Mouse (Mus musculus): ENCODE results near the gene Pih1d1. TPM values are rescaled to one million over a fixed set of nuclear protein-coding genes. Genes with fewer than 3 reads are reported as not detected.

The Pih1d1 gene
- total and polyA plus RNA-seq, 2 experiments from 2014 or later = 56.3 to 152 TPM

- Histone ChIP-seq H3K4me3 (ENCODE audit: low read depth, low read length) (peak overlapping the region; percentile 41), H3K4me2 (ENCODE audit: low read depth, low read length) (peak overlapping the region; percentile 67), H3K9me3 (replicated peaks; ENCODE audit: control insufficient read depth, low read length) (no peaks in the 10 kb centered on the region), H3K27ac (ENCODE audit: low read depth) (no peak overlapping the region), H3K4me1 (ENCODE audit: control insufficient read depth, insufficient read depth) (0 out of 2 replicates have a peak, but pooled peaks cover 6% of the 10 kb centered on the region), H3K9ac (replicated peaks; ENCODE audit: low read depth, low read length) (no peak overlapping the region), H3K27me3 (ENCODE audit: control insufficient read depth, insufficient read depth, low read length) (peaks cover 50% of the 10 kb centered on the region), H3K36me3 (replicated peaks; ENCODE audit: control insufficient read depth, insufficient read depth, low read length) (peaks cover 10% of the 10 kb centered on the region; the same call in 1 of the 2 replicates)
- WGBS = 23% methylated on average over 6 of the region's 6 CpGs
- no peak for DNase-seq (ENCODE audit: low spot score)
- no peak for ATAC-seq (ENCODE audit: insufficient read depth, low read depth)
- TF ChIP-seq EP300 (IDR thresholded peaks at IDR 0.05; ENCODE audit: low read depth) = no peak
- TF ChIP-seq CTCF (IDR thresholded peaks at IDR 0.05; ENCODE audit: low read depth) = no peak
Measured at GRCm38 (mm10) chr7:45162551-45162950, 8.4 kb downstream of the Pih1d1 start.

GRCm38 (mm10) chr7:45162996-45163615 is 9.0 kb downstream of the Pih1d1 start:
- Histone ChIP-seq H3K4me3 (ENCODE audit: low read depth, low read length) (no peak overlapping the region; the same call in 1 of the 2 replicates), H3K36me3 (replicated peaks; ENCODE audit: control insufficient read depth, insufficient read depth, low read length) (peaks cover 7% of the 10 kb centered on the region; the same call in 1 of the 2 replicates), H3K9me3 (replicated peaks; ENCODE audit: control insufficient read depth, low read length) (no peaks in the 10 kb centered on the region), H3K27ac (ENCODE audit: low read depth) (no peak overlapping the region), H3K9ac (replicated peaks; ENCODE audit: low read depth, low read length) (no peak overlapping the region), H3K4me1 (ENCODE audit: control insufficient read depth, insufficient read depth) (0 out of 2 replicates have a peak, but pooled peaks cover 6% of the 10 kb centered on the region), H3K27me3 (ENCODE audit: control insufficient read depth, insufficient read depth, low read length) (peaks cover 56% of the 10 kb centered on the region), H3K4me2 (ENCODE audit: low read depth, low read length) (no peak overlapping the region)
- WGBS = 73% methylated on average over 9 of the region's 9 CpGs
- ATAC-seq (ENCODE audit: insufficient read depth, low read depth) (no peak), DNase-seq (ENCODE audit: low spot score) (no peak)
- TF ChIP-seq CTCF (IDR thresholded peaks at IDR 0.05; ENCODE audit: low read depth) = no peak
- no peak for TF ChIP-seq EP300 (IDR thresholded peaks at IDR 0.05; ENCODE audit: low read depth)

GRCm38 (mm10) chr7:45163735-45164490 is 9.8 kb downstream of the Pih1d1 start, which contains the start of gene Slc17a7:
Gene Slc17a7, plus strand, starts transcription at chr7:45163949.
- Histone ChIP-seq H3K36me3 (replicated peaks; ENCODE audit: control insufficient read depth, insufficient read depth, low read length) (peaks cover 7% of the 10 kb centered on the region; the same call in 1 of the 2 replicates), H3K4me2 (ENCODE audit: low read depth, low read length) (peak within 1 kb of the TSS; percentile 56), H3K27ac (ENCODE audit: low read depth) (no peak within 1 kb of the TSS), H3K9me3 (replicated peaks; ENCODE audit: control insufficient read depth, low read length) (peaks cover 5% of the 10 kb centered on the region), H3K4me3 (ENCODE audit: low read depth, low read length) (peak within 1 kb of the TSS; percentile 43), H3K4me1 (ENCODE audit: control insufficient read depth, insufficient read depth) (0 out of 2 replicates have a peak, but pooled peaks cover 6% of the 10 kb centered on the region), H3K9ac (replicated peaks; ENCODE audit: low read depth, low read length) (peak within 1 kb of the TSS; percentile 32; the same call in 1 of the 2 replicates), H3K27me3 (ENCODE audit: control insufficient read depth, insufficient read depth, low read length) (peaks cover 64% of the 10 kb centered on the region)
- TF ChIP-seq EP300 (IDR thresholded peaks at IDR 0.05; ENCODE audit: low read depth) = no peak
- no peak for TF ChIP-seq CTCF (IDR thresholded peaks at IDR 0.05; ENCODE audit: low read depth)
- no peak for DNase-seq (ENCODE audit: low spot score)
- no peak for ATAC-seq (ENCODE audit: insufficient read depth, low read depth)
- 3% methylated on average over 30 of the region's 41 CpGs for WGBS

DNA sequence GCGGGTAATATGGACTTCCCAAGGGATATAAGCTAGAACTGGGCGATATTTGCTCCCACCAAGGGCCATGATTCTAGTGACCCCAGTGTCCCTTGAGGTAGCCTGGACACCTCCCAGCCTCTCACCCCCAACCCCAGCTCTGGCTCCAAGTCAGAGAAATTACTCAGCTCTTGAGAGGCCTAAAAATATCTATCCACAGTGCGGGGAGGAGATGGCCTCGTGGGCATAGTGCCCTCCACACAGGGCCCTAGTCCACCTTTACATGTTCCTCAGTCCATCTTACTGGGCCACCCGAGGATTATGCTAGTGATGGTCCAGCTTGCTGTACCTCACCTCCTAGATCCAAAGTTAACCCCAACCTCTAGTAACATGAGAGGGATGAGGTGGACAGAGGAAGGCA is 10.7 kb downstream of the Pih1d1 start:
- Histone ChIP-seq H3K36me3 (replicated peaks; ENCODE audit: control insufficient read depth, insufficient read depth, low read length) (peaks cover 8% of the 10 kb centered on the region; the same call in 1 of the 2 replicates), H3K4me3 (ENCODE audit: low read depth, low read length) (no peak overlapping the region), H3K4me2 (ENCODE audit: low read depth, low read length) (no peak overlapping the region), H3K9ac (replicated peaks; ENCODE audit: low read depth, low read length) (no peak overlapping the region), H3K27ac (ENCODE audit: low read depth) (no peak overlapping the region), H3K4me1 (ENCODE audit: control insufficient read depth, insufficient read depth) (0 out of 2 replicates have a peak, but pooled peaks cover 6% of the 10 kb centered on the region), H3K9me3 (replicated peaks; ENCODE audit: control insufficient read depth, low read length) (peaks cover 14% of the 10 kb centered on the region), H3K27me3 (ENCODE audit: control insufficient read depth, insufficient read depth, low read length) (peaks cover 73% of the 10 kb centered on the region)
- TF ChIP-seq EP300 (IDR thresholded peaks at IDR 0.05; ENCODE audit: low read depth) (no peak), CTCF (IDR thresholded peaks at IDR 0.05; ENCODE audit: low read depth) (no peak)
- DNase-seq (ENCODE audit: low spot score) (no peak), ATAC-seq (ENCODE audit: insufficient read depth, low read depth) (no peak)
- WGBS = 33% methylated on average over 5 of the region's 5 CpGs

- Histone ChIP-seq H3K36me3 (replicated peaks; ENCODE audit: control insufficient read depth, insufficient read depth, low read length) (0 out of 2 replicates have a peak, but pooled peaks cover 3% of the 10 kb centered on the region), H3K27me3 (ENCODE audit: control insufficient read depth, insufficient read depth, low read length) (peaks cover 73% of the 10 kb centered on the region), H3K9me3 (replicated peaks; ENCODE audit: control insufficient read depth, low read length) (peaks cover 23% of the 10 kb centered on the region), H3K4me2 (ENCODE audit: low read depth, low read length) (no peak overlapping the region), H3K4me1 (ENCODE audit: control insufficient read depth, insufficient read depth) (0 out of 2 replicates have a peak, but pooled peaks cover 6% of the 10 kb centered on the region), H3K9ac (replicated peaks; ENCODE audit: low read depth, low read length) (no peak overlapping the region), H3K27ac (ENCODE audit: low read depth) (no peak overlapping the region), H3K4me3 (ENCODE audit: low read depth, low read length) (no peak overlapping the region)
- WGBS = 58% methylated on average over 11 of the region's 11 CpGs
- TF ChIP-seq EP300 (IDR thresholded peaks at IDR 0.05; ENCODE audit: low read depth) (no peak), CTCF (IDR thresholded peaks at IDR 0.05; ENCODE audit: low read depth) (no peak)
- DNase-seq (ENCODE audit: low spot score) (no peak), ATAC-seq (ENCODE audit: insufficient read depth, low read depth) (no peak)
Measured at GRCm38 (mm10) chr7:45165701-45166100, 11.6 kb downstream of the Pih1d1 start.

Data from heart, postnatal 0 days (tissue).